Mouse (Mus musculus): ENCODE measurements around the gene Myoz1.
"Not testable (repeated sequence)": the region's sequence is repeated elsewhere in the genome, so short reads cannot be mapped to it uniquely, and the experiment has no call there.

The Myoz1 gene

DNA sequence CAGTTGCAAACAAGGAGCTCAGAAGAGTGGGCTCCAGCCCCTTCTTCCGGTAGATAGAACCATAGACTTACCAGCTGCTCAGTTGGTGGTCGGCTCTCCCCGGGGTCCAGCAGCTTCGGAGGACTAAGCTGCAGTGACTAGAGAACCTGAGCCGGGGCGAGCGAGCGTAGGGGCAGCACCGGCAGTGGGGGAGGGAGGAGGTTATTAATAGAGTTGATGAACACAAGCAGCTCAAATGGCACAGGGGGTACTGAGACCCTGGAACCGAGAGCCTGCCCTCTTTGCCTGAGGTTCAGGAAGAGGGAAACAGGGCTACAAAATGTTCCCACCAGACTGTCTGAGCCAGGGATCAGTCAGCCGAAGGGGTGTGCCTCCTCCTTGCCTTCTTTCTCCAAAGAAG is at the start of gene Myoz1:
Gene Myoz1 (minus strand): TSS at position 180 of the 400 bp plus-strand sequence.
- no peak for DNase-seq (ENCODE audit: low read depth in 2 of 2, low spot score in 2 of 2)

GRCm38 (mm10) chr14:20703461-20703860 is 47.1 kb upstream of the Myoz1 start:
- not testable (repeated sequence) for DNase-seq (ENCODE audit: low read depth in 2 of 2, low spot score in 2 of 2)

GRCm38 (mm10) chr14:20702741-20703381 is 46.5 kb upstream of the Myoz1 start, which contains the start of gene Chchd1:
TSS of gene Chchd1 (plus strand) at chr14:20703006.
- DNase-seq (ENCODE audit: low read depth in 2 of 2, low spot score in 2 of 2) = peak; percentile 70 to 73

DNA sequence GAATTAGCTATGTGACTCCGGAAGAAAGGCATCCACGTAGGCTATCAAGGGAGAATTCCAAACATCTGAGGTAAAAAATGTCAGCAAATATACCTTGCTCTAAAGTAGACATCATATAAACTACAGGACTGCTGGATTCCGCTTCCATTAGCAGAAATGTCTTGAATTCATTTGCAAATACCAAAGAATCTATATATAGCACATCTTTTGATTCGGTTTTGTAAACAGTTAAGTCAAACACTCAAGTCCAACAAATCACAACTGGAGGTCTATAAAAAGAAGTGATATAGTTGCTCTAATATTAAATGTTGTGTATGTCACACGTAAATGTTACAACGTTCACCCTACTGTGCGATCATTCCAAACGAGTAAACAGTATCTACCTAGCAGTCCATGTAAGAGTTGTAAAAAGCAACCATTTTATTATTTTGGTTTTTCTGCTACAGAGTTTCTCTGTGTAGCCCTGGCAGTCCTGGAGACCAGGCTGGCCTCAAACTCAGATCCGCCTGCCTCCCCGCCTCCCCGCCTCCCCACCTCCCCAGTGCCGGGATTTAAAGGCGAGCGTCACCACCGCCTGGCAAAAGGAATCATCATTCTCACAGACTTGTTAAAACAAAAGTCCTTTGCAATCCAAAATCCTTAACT is 45.9 kb upstream of the Myoz1 start:
- DNase-seq (ENCODE audit: low read depth in 2 of 2, low spot score in 2 of 2) = no peak

GRCm38 (mm10) chr14:20701554-20701953 is 45.2 kb upstream of the Myoz1 start:
- DNase-seq (ENCODE audit: low read depth in 2 of 2, low spot score in 2 of 2) = no peak

DNA sequence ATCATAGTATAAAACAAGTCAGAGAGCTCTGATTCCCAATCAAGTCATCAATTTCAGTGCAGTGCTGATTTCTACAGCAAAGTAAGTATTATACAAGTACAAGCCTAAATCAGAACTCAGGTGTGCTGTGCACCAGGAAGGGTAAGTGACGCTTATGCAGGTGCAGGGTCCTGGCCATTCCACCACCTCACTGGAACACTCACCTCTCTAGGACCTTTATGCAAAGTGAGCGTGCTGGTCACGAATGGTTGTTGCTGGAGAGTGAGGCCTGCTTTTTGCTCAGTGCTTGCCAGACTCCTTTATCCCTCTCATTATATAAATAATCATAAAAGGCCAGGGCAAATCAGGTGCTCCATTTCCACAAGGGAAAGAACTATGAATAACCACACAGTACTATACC is 44.0 kb upstream of the Myoz1 start:
- no peak for DNase-seq (ENCODE audit: low read depth in 2 of 2, low spot score in 2 of 2)

DNA sequence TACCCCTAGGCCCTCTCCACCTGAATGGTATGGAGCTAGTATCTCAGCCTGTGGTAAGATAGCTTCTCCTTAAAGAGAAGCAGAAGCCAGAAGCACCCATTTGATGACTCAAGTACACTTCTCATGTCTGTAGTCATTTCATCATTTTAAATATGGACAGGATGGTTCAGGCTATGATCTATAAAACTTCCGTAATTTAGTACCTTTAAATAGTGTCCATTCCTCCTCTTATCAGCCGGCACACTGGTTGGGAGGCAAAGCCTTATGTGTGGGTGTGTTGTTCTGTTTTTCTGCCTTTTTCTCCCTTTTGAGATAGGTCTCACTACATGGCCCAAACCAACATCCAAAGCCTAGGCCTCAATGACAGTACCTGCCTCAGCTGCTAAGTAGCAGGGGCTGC is 42.2 kb upstream of the Myoz1 start:
- no peak for DNase-seq (ENCODE audit: low read depth in 2 of 2, low spot score in 2 of 2)

GRCm38 (mm10) chr14:20696986-20697385 is 40.6 kb upstream of the Myoz1 start:
- DNase-seq (ENCODE audit: low read depth in 2 of 2, low spot score in 2 of 2) = peak; percentile 21 to 33

GRCm38 (mm10) chr14:20695761-20696520 is 39.6 kb upstream of the Myoz1 start:
- DNase-seq (ENCODE audit: low read depth in 2 of 2, low spot score in 2 of 2) = no peak

DNA sequence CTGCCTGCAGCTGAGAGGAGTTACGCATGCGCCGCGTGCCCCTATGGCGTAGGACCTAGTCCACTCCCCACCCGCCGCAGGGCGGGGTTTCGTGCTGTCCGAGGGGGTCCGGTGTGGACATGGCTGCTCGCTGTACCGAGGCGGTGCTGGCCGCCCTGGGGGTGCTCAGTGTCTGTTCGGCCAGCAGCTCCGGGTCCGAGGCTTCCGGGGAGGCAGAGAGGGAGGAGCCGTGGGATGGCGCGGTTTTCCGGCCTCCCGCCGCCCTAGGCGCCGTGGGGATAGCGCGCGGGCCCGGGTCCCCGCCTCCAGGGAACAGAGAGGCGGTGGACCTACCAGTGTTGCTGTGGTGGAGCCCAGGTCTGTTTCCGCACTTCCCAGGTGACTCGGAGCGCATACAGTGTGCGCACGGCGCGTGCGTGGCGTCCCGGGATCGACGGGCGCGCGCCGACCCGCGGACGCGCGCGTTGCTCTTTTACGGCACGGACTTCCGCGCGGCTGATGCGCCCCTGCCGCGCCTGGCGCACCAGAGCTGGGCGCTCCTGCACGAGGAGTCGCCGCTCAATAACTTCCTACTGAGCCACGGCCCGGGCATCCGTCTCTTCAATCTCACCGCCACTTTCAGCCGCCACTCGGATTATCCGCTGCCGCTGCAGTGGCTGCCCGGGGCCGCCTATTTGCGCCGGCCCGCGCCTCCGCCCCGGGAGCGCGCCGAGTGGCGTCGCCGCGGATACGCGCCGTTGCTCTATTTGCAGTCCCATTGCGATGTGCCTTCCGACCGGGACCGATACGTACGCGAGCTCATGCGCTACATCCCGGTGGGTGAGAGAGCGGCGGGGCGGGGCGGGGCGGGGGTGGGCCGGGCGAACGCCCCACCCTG is 38.8 kb upstream of the Myoz1 start, which contains the start of gene Fut11:
Gene Fut11 (plus strand): TSS at position 85 of the 877 bp plus-strand sequence.
- DNase-seq (ENCODE audit: low read depth in 2 of 2, low spot score in 2 of 2) = peak; percentile 79 to 80

DNA sequence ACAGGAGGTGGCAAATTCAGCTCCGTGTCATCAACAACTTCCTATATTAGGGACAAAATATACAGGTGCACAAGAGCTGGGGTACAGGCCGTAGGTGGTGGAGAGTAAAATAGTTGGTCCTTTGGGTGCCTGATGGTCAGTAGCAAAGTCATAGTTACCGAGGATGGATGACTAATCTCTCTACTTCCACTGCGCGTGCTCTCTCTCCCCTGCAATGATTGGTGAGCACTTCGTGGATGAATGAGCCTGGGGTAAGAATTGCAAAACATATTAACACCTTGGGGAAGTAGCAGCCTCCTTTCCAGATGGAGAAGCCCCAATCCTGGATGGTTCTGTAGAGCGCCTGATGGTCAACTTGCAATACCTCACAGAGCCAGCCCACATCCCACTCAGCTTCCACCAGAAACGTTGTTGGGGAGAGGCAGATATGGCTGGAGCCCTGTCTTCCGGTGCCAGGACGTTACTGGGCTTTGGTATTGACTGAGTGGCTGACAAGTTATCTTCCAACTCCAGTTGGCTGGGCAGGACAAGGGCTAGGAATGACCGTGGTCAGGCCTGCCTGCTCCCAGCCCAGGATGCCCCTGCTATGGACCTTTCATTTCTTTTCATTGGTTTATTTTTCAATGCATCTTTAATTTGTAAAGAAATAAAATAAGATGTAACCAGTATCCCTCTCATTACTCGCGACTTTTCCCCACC is 38.0 kb upstream of the Myoz1 start:
- no peak for DNase-seq (ENCODE audit: low read depth in 2 of 2, low spot score in 2 of 2)

GRCm38 (mm10) chr14:20693589-20694101 is 37.3 kb upstream of the Myoz1 start:
- DNase-seq (ENCODE audit: low read depth in 2 of 2, low spot score in 2 of 2) = no peak

GRCm38 (mm10) chr14:20691772-20692171 is 35.4 kb upstream of the Myoz1 start:
- no peak for DNase-seq (ENCODE audit: low read depth in 2 of 2, low spot score in 2 of 2)

GRCm38 (mm10) chr14:20689009-20689408 is 32.7 kb upstream of the Myoz1 start:
- DNase-seq (ENCODE audit: low read depth in 2 of 2, low spot score in 2 of 2) = no peak

DNA sequence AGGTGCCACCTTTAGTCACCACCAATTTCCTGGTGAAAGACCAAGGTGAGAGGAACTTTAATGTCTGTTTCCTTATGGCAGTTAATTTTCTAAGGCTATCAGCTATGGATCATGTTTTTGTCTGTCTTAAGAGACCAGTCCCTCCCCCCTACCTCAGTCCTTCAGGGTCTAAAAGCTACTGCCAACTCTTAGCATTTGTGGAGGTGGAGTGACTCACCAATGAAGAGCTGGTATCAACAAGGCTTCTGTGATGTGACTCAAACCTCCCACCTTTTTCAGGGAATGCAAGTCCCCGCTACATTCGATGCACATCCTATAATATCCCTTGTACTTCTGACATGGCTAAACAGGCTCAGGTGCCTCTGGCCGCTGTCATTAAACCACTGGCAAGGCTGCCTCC is 30.2 kb upstream of the Myoz1 start:
- no peak for DNase-seq (ENCODE audit: low read depth in 2 of 2, low spot score in 2 of 2)

- DNase-seq (ENCODE audit: low read depth in 2 of 2, low spot score in 2 of 2) = peak; percentile 66 to 77
Measured at GRCm38 (mm10) chr14:20682498-20682897, 26.2 kb upstream of the Myoz1 start.

DNA sequence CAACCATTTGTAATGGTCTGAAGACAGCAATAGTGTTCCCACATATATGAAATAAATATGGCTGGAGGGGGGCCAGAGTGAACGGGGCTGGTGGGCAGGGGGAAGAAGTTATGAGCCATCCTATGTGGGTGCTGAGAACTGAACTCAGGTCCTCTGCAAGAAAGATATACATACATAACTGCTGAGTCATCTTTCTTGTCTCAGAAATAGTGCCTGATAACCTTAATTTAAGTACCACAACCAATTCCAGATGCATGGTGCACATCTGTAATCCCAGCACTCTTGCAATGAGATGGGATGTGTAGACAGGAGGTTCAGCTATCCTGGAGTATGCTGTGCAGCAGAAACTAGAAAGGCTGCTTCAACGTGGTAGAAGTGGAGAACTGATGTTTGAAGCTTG is 25.4 kb upstream of the Myoz1 start:
- no peak for DNase-seq (ENCODE audit: low read depth in 2 of 2, low spot score in 2 of 2)

- no peak for DNase-seq (ENCODE audit: low read depth in 2 of 2, low spot score in 2 of 2)
Measured at GRCm38 (mm10) chr14:20677906-20678305, 21.6 kb upstream of the Myoz1 start.

DNA sequence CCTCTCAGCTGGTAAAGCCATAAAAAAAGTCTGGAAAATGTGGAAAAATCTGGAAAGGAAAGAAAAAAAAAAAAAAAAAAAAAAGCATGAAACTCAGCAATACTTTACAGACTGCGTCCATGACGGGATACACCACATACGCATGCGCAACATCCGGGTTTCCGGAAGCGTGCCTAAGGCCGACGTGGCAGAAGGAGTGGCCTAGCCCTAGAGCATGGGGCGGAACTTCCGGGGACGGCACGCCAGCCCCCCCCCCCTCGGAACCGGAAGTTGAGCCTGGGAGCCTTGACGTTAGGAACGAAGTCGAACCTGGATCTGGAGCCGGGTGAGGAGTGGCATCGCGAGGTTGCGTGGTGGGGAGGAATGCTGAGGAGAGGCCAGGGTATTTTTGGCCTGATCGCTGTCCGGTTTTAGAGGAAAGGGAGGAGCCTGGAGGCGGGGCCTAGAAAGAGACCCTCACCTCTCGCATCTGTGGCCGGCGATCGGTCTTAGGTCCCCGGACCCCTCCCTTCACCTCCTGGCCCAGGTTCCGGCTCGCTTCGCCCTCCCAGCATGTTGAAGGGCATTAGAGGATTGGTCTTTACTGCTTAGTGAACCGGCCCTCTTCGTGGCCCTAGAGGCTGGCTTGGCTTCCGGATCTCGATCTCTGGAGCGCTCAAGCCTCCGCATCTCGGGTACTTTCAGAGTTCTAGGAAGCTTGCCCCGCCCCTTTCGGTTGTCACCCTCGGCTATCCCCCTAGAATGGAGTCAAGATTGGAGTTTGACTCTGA is 17.9 kb upstream of the Myoz1 start, which contains the start of gene Sec24c:
Gene Sec24c (plus strand): TSS at position 245 of the 770 bp plus-strand sequence.
- DNase-seq (ENCODE audit: low read depth in 2 of 2, low spot score in 2 of 2) = peak; percentile 94 to 95
